Mouse (Mus musculus): ENCODE data around the gene Slc2a5.

Slc2a5 gene

DNA sequence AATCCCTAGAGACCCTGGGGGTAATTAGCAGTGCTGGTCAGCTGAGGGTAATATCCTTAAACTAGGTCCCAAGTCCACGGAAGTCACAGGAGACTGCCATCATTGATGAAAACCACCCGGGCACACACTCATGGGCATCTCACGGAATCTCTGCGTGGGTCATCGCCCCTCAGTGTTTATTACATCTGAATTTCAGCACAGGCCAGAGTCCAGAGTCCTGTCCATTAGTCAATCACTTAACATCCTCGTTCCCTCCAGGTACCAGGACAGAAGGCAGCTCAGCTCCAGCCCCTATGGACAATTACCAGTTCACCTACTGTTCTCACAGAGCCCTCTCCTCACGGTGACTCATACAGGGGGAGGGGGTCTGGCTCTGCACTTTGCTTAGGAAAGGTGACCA lies 16.3 kb upstream of the Slc2a5 start:
- DNase-seq (ENCODE audit: low read depth, low spot score): no peak

DNA sequence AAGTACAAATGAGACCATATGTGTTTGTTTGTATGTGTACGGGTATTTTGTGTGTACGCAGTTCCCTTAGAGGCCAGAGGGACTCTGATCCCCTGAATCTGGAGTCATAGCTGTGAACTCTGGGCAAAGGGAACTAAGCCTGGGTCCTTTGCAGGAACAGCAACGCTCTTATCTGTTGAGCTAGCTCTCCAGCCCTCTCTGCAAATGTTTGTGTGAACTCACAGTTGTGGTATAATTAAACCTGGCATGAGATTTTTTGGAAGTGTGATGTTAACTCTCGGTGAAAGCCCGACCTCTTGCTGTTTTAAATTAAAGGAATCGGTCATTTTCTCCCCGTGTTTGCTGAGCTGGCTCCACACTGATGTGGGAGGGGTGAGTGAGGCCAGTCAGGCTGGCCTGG lies 13.4 kb upstream of the Slc2a5 start:
- DNase-seq (ENCODE audit: low read depth, low spot score): no peak

DNA sequence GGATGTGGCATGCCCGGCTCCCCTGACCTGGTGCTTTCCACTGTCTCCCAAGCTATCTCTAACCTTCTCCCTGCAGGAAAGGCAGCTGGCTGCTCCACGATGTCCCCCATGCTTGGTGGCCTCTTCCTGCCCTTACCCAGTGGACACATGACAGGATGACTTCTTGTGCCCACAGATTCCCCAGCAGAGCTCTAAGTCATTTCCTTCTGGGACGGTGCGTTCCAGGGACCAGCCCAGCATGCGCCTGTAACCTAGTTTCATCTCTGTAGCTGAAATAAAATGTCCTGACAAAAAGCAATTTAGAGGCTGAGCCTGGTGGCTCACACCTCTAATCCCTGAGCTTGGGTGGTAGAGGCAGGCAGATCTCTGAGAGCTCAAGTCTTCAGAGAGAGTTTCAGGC lies 12.4 kb upstream of the Slc2a5 start:
- DNase-seq (ENCODE audit: low read depth, low spot score): no peak

DNA sequence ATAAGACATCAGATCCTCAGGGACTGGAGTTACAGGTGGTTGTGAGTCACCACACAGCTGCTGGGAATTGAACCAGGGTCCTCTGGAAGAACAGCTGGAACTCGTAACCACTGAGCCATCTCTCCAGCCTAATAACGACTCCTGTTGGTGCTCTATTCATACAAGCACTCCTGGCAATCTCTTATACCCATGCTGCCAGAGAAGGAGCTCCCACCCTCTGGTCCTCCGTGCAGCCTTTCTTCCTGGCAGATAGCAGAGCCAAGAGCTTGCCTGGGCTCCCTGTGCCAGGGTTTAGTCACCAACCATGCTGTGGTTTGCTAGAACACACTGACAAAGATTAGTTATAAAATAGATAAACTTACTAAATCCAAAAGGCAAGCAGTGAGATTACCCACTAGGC lies 9.4 kb upstream of the Slc2a5 start:
- DNase-seq (ENCODE audit: low read depth, low spot score): no peak

DNA sequence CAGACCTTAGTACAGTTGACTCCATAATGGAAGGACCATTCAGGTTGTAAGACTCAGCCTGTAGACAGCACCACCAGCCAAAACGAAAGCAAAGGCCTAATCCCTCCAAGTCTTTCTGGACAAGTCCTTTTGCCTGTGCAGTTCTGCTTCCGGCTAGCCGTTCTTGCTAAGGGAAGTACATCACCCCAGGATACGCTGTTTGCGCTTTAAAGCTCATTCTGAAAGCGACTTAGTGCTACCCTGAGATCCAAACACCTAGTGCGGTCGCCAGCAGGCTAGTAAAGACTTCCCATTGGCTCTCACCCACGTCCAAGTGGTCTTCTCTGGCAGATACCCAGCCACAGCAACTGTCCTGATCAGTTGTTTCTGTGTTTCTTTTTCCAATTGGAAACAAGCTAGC lies 8.7 kb upstream of the Slc2a5 start:
- DNase-seq (ENCODE audit: low read depth, low spot score): no peak

DNA sequence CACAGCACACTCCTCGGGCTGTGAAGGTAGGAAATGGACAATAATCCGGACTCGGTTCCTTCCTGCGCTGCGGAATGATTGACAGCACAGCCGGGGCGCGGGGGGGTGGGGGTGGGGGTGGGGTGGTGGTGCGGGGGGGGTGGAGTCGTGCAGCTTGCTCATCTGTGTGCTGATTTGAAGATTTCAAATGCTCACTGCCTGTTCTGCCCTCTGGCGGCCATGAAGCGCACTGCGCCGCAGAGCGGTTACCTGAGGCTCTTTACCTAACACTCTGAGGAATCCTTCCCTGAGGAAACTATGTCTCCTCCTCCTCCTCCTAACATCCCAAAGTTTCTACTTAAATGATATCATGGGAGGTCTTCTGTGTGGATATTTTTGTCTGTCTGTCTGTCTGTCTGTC lies 6.2 kb upstream of the Slc2a5 start:
- DNase-seq (ENCODE audit: low read depth, low spot score): peak; percentile 86

DNA sequence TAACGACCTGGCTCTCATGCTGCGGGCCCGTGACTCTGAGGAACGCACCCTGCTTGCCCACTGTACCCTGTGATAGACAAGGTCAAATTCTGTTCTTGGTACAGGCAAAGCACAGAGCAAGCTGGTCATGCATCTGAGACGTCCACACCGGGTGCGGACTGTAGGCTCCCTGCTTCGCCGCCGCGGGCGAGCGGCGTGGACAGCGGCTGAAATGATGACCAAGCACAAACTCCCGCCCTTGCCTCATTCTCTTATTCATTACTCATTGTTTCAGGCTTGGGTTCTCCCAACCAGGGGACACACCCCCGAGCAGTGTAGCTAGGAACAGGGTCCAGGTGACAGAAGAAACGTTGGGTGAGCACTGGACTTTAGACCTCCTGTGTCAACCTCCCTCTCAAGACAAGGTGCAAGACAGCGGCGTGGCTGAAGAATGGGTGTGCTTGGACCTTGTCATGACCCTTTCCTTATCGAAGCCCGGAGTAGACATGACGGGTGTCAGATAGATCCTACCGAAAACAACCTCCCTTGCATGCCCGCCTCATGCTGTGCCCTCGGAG lies 4.5 kb upstream of the Slc2a5 start:
- DNase-seq (ENCODE audit: low read depth, low spot score): peak; percentile 25

DNA sequence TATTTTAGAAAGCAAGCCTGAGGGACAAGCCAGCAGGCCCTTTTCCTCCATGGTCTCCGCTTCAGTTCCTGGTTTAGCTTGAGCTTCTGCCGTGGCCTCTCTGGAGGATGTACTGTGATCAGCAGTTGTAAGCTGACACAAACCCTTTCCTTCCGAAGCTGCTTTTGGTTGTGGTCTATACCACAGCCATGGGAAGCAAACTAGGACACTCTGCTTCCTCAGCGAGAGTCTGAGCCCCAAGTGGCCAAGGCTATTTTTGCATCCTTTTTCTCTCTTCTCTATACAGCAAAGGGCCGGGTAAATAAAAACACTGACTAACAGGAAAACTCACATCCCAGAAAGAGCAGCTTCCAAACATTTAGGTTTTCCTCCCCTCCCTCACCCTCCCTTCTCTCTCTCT lies 1.8 kb upstream of the Slc2a5 start:
- no peak for DNase-seq (ENCODE audit: low read depth, low spot score)

DNA sequence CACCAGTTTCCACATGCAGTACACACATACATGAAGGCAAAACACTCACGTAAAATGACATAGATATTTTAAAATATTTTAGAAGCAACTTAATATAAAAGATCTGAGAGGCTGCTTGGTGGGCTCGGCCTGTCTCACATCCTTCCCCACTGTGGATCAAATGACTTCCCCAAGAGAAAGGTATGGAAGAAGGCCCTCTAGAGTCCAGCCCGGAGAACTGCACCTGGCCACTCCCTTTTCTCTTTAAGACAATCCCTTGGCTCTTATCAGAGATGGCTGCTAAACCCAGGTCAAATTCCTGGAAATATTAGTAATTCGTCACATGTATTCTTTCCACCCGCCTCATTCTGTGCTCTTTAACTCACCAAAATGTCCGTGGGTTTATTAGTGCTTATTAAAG lies 920 bp upstream of the Slc2a5 start:
- peak; percentile 72 for DNase-seq (ENCODE audit: low read depth, low spot score)

DNA sequence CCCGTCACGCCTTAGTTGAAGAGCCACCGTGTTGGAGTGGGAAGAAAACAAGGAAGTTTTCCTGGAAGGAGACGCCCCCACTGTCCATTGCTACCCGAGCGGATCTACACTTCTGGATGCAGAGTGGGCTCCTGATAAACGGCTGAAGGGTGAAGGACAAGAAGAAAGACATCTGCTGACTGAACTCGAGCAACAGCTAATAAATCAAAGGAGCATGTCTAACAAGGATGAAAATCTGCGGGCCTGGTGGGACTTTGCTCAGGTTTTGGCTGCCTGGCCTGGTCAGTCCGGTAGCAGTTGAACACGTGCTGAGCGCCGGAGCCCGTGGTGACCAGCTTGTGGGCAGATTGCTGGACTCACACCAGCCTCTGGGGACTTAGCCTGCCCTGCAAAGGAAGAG lies 557 bp downstream of the Slc2a5 start:
- no peak for DNase-seq (ENCODE audit: low read depth, low spot score)

DNA sequence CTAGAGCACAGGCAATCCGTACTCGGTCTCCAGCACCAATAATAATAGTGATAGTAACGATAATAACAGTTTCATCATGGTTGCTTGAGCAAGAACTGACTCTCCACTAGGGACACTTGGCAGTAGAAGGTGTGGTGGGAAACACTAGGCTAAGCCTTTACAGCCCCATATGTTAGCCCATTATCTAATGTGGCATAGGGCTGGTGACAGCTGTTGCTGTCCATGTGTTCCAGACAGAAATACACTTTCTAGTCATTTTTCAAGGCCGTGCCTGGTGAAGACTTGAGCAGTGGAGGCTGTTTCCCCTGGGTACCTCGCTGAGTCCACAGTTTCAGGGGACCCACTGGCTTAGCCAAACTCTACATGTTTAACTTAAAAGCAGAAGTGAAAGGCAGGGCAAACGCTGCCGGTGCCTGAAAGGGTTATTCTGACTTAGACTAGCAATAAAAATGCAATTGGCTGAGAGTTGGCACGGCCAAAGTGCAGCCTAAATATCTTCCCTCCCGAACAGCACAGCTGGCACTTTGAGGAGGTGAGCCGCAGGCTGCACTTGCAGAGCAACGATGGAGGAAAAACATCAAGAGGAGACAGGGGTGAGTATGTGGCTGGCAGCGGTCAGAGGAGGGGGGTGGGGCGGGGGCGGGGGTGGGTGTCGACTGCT lies 1.2 kb downstream of the Slc2a5 start:
- DNase-seq (ENCODE audit: low read depth, low spot score): no peak

DNA sequence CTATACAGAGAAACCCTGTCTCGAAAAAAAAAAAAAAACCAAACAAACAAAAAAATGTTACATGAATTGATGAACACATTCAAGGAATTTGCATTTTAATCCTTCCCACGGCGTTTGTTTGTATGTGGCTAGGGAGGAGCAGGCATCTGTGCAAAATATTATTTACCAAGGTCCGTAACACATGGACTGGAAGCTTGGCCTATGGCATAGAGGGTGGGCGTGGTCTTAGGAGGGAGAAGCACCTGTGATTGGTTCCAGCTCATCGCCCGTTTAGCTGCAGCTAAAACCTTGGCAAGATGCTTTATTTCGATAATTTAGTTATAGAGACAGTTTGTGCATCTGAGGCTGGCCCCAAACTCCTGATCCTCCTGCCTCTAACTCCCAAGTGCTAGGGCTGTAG lies 2.3 kb downstream of the Slc2a5 start:
- DNase-seq (ENCODE audit: low read depth, low spot score): no peak

DNA sequence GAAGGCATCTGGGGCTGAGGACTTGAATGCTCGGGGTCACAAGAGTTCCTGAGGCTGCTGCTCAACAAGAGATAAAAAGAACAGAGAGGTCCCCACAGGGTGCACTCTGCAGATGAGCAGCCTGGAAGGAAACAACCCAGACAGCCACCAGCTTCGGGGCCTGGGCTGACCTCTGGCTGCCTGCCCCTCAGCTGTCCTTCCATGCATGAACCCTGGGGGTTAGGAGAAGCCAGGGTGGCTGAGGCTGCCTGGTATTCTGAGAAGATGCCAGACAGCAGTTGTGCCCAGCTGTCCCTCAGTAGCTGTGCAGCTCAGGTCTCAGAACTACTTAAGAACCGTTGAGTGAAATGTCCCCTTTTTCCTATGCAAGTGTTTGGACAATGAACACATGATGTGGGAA lies 3.4 kb downstream of the Slc2a5 start:
- no peak for DNase-seq (ENCODE audit: low read depth, low spot score)

DNA sequence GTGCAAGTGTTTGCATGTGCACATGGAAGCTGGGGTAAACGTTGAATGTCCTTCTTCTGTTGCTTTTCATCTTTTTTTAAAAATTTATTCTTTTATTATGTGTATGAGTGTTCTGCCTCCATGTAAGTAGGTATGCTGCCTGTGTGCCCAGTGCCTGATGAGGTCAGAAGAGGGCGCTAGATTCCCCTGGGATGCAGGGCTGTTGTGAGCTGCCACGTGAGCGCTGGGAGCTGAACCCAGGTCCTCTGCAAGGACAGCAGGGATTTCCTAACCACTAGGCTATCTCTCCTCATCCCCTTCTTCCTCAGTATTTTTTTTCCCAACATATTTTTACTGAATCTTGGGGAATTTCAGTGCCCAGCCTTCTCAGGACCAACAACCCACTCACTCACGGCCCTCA lies 7.3 kb downstream of the Slc2a5 start:
- DNase-seq (ENCODE audit: low read depth, low spot score): no peak

DNA sequence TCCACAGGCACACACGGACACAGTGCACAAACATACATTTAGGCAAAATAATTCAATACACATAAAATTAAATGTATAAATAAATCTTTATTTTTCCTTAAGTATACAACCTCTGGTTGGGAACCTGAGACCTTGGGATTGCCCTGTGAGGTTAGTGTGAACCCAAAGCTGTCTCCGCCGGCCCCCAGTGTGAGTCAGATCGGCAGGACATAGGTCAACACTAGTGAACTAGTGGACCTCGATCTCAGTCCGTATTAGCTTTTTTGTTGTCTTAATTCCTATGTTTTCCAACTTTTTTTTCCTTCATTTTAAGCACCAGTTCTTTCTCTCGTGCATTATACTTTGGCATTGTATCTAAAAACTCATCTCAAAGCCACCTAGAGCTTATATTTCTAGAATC lies 8.8 kb downstream of the Slc2a5 start:
- DNase-seq (ENCODE audit: low read depth, low spot score): no peak

DNA sequence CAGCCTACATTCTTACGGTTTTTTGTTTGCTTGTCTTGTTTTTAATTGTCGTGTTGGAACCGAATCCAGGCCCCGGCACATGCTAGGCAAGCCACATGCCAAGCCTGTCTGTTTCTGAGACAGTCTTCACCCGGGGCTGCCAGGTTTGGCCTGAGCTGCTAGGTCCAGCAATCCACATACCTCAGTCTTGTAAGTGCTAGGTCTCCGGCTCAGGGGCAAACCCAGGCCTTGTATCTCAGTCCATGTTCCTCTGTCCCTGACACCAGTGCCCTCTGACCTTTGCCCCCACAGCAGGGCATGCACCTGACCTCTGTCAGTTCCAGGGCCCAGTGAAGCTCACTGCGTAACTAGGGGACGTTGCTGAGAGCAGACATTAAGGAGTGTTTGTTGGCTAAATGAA lies 9.5 kb downstream of the Slc2a5 start:
- DNase-seq (ENCODE audit: low read depth, low spot score): no peak

DNA sequence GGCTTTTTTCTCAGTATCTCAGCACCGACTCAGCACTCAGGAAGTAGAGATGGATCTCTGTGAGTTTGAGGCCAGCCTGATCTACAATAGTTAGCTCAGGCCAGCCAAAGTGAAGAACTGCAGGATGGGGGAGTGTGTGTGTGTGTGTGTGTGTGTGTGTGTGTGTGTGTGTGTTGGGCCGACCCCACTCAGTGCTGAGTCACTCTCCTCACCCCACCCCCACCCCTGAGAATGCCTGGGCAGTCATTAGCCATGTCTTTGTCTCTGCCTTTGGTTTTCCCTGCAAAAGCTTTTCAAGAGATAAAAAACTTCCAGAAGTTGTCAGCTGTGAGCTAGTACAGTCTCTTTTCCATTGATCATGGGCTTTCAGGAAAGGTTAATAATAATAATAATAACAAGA lies 11.6 kb downstream of the Slc2a5 start:
- peak; percentile 46 for DNase-seq (ENCODE audit: low read depth, low spot score)

DNA sequence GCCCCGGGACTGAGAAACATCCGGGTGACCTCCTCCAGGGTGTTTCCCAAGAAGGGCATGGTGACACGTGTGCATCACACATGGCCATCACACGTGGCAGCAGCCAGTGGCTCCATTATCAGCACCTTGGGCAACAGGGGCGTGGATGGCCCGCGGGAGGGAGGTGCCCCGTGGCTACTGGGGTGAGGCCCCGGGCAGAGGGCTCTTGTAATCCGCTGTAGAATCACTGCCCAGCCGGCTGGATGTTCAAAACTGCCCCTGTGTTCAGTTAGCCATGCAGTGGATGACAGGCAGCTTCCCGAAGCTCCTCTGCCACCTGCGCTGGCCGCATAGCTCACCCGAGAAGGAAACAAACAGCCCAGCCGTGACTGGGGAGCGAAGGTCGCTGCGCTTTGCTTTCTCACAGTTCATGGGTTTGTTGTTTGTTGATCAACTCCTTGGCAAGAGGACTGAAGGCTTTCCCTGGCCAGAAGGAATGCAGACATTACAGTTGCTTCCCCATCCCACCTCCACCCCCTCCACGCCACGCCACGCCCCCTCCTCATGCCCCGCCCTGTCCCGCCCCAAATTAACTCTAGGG lies 13.7 kb downstream of the Slc2a5 start:
- DNase-seq (ENCODE audit: low read depth, low spot score): peak; percentile 58

DNA sequence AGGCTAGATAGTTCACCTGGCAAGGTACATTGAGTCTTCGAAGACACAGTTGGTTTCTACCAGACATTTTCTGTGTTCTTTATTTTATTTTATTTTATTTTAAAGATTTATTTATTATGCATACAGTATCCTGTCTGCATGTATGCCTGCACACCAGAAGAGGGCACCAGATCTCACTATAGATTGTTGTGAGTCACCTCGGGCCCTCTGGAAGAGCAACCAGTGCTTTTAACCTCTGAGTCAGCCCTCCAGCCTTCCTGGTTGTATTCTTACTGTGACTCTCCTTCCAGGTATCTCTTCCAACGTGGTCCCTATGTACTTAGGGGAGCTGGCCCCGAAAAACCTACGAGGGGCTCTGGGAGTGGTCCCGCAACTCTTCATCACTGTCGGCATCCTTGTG lies 16.2 kb downstream of the Slc2a5 start:
- no peak for DNase-seq (ENCODE audit: low read depth, low spot score)

DNA sequence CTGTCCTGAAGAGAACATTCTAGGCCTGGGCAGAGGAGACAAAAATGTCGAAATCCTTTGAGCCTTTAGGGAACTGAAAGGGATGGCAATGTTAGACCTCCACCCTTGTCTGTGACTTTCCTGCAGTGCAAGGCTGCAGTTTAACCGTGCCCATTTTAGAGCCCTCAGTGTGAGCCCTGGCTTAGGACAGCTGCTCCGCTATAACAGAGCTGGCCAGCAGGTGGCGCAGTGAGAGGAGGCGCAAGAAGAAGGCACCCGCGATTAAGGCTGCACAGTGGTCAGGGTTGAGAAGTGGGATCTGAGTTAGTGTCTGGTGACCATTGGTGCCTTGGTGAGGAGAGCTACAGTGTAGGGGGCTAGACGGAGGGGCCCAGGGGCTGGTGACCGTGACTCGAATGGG lies 17.6 kb downstream of the Slc2a5 start:
- DNase-seq (ENCODE audit: low read depth, low spot score): peak; percentile 90

DNA sequence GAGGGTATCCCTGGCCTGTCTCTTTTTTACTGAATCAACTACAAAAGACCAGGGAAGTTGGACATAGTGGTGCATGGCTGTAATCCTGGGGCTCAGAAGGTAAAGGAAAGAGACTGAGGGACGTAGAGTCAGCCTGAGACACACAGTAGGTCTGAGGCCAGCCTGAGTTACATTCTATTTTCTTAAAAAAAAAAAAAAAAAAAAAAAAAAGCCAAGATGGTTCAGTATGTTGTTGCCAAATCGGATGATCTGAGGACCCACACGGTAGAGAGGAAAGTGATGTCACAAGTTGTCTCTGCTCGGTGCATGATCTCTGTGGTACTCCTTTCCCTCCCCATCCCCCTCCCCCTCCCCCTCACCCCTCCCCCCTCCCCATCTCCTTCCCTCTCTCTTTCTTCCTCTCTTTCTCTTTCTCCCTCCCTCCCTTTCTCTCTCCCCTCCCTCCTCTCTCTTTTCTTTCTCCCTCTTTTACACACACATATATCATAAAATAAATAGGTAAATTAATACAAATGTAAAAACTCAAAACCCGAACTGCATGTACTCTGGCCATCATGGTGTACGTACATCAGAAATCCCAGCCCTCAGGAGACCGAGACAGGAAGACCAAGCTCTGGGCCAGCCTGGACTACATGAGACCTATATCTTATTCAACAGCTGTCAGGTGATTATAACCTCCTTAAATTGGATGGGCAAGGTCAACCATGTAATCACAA lies 18.4 kb downstream of the Slc2a5 start:
- DNase-seq (ENCODE audit: low read depth, low spot score): no peak

DNA sequence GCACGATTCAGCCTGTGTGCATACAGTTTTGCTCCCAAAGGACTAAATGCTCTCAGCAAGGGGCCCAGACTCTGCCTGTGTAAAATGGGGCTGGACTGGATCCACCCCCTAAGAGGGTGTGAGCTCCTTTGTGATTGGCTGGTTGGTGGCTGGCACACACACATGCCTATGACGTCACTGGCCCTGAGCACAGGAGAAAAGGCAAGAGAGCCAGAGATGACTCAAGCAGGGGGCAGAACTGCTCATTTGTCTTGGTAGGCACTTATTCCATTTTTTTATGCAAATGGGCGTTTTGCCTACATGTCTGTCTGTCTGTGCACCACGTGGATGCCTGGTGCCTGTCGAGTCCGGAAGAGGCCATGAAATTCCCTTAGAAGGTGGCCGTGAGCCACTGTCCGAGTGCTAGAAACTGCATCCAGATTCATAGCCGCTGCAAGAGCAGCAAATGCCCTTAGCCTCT lies 19.0 kb downstream of the Slc2a5 start:
- peak; percentile 95 for DNase-seq (ENCODE audit: low read depth, low spot score)

DNA sequence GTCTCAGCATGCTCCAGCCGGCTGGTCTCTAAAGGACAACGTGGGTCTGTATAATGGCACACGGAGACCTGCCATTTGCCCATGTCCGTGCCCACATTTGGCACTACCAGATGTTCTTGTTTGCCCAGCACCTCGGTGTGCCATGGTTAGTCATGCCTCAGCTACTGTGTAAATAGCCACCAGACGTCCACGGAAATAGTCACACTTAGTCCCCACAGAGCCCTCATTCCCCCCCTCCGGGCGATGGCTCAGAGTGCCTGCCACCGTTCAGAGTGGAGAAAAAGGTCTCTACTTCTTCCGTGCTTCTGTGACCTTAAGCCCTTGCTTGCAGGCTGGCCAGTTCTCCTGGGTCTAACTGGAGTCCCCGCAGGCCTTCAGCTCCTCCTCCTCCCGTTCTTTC lies 20.0 kb downstream of the Slc2a5 start:
- no peak for DNase-seq (ENCODE audit: low read depth, low spot score)
